Mouse (Mus musculus): ENCODE results near the gene Exoc6b. TPM values are rescaled to one million over a fixed set of nuclear protein-coding genes. Genes with fewer than 3 reads are reported as not detected.

The Exoc6b gene
- total and polyA plus RNA-seq, 3 experiments, result 0.76 to 8.7 (median 6.9) TPM

GRCm38 (mm10) chr6:84577898-84578297 is 491.4 kb downstream of the Exoc6b start:
- peaks cover 14% of the 10 kb centered on the region; the same call in 1 of the 2 replicates for H3K27me3 ChIP-seq (ENCODE audit: insufficient read depth, low read length)
- no peaks in the 10 kb centered on the region for H3K36me3 ChIP-seq (replicated peaks)
- DNase-seq (ENCODE audit: low spot score) (no peak), ATAC-seq (ENCODE audit: extremely low read depth, insufficient number of reproducible peaks, low FRiP score, poor library complexity, severe bottlenecking) (no peak)
- TF ChIP-seq GATA2 (IDR thresholded peaks at IDR 0.05; ENCODE audit: borderline replicate concordance, low read depth, low read length) (no peak), TAL1 (conservative IDR thresholded peaks at IDR 0.05; ENCODE audit: low read depth, low read length) (no peak), CTCF (IDR thresholded peaks at IDR 0.05; ENCODE audit: low read depth, low read length) (no peak), POLR2AphosphoS5 (IDR thresholded peaks at IDR 0.05; ENCODE audit: insufficient replicate concordance, low read depth, low read length) (no peak), GATA1 (IDR thresholded peaks at IDR 0.05; ENCODE audit: borderline replicate concordance, low read length) (no peak)
- H3K4me3 ChIP-seq (ENCODE audit: low read depth, low read length), result no peak overlapping the region
- H3K4me1 ChIP-seq (ENCODE audit: insufficient read depth, low read depth, low read length), result no peaks in the 10 kb centered on the region
- H3K9me3 ChIP-seq (replicated peaks), result no peaks in the 10 kb centered on the region

- DNase-seq (ENCODE audit: low spot score), result no peak
- H3K9me3 ChIP-seq (replicated peaks), result no peaks in the 10 kb centered on the region
- no peak for TF ChIP-seq TAL1 (conservative IDR thresholded peaks at IDR 0.05; ENCODE audit: low read depth, low read length)
- no peak for TF ChIP-seq POLR2AphosphoS5 (IDR thresholded peaks at IDR 0.05; ENCODE audit: insufficient replicate concordance, low read depth, low read length)
- TF ChIP-seq GATA2 (IDR thresholded peaks at IDR 0.05; ENCODE audit: borderline replicate concordance, low read depth, low read length), result no peak
- no peak for TF ChIP-seq GATA1 (IDR thresholded peaks at IDR 0.05; ENCODE audit: borderline replicate concordance, low read length)
- no peak for TF ChIP-seq CTCF (IDR thresholded peaks at IDR 0.05; ENCODE audit: low read depth, low read length)
- H3K4me1 ChIP-seq (ENCODE audit: insufficient read depth, low read depth, low read length), result no peaks in the 10 kb centered on the region; the same call in 1 of the 2 replicates
- peaks cover 8% of the 10 kb centered on the region; the same call in 1 of the 2 replicates for H3K27me3 ChIP-seq (ENCODE audit: insufficient read depth, low read length)
- no peak overlapping the region for H3K4me3 ChIP-seq (ENCODE audit: low read depth, low read length)
- ATAC-seq (ENCODE audit: extremely low read depth, insufficient number of reproducible peaks, low FRiP score, poor library complexity, severe bottlenecking), result no peak
- no peaks in the 10 kb centered on the region for H3K36me3 ChIP-seq (replicated peaks)
Observed at GRCm38 (mm10) chr6:84573905-84574660, 495.2 kb downstream of the Exoc6b start.

GRCm38 (mm10) chr6:84570039-84570438 is 499.3 kb downstream of the Exoc6b start:
- H3K36me3 ChIP-seq (replicated peaks), result no peaks in the 10 kb centered on the region
- no peak for ATAC-seq (ENCODE audit: extremely low read depth, insufficient number of reproducible peaks, low FRiP score, poor library complexity, severe bottlenecking)
- DNase-seq (ENCODE audit: low spot score), result no peak
- no peak for TF ChIP-seq POLR2AphosphoS5 (IDR thresholded peaks at IDR 0.05; ENCODE audit: insufficient replicate concordance, low read depth, low read length)
- TF ChIP-seq CTCF (IDR thresholded peaks at IDR 0.05; ENCODE audit: low read depth, low read length), result no peak
- TF ChIP-seq TAL1 (conservative IDR thresholded peaks at IDR 0.05; ENCODE audit: low read depth, low read length), result no peak
- no peak for TF ChIP-seq GATA1 (IDR thresholded peaks at IDR 0.05; ENCODE audit: borderline replicate concordance, low read length)
- no peak for TF ChIP-seq GATA2 (IDR thresholded peaks at IDR 0.05; ENCODE audit: borderline replicate concordance, low read depth, low read length)
- H3K4me1 ChIP-seq (ENCODE audit: insufficient read depth, low read depth, low read length), result no peaks in the 10 kb centered on the region; the same call in 1 of the 2 replicates
- H3K27me3 ChIP-seq (ENCODE audit: insufficient read depth, low read length), result peaks cover 23% of the 10 kb centered on the region
- H3K4me3 ChIP-seq (ENCODE audit: low read depth, low read length), result no peak overlapping the region
- no peaks in the 10 kb centered on the region for H3K9me3 ChIP-seq (replicated peaks)

- Histone ChIP-seq H3K9me3 (replicated peaks) (no peaks in the 10 kb centered on the region), H3K4me3 (ENCODE audit: low read depth, low read length) (no peak overlapping the region), H3K4me1 (ENCODE audit: insufficient read depth, low read depth, low read length) (no peaks in the 10 kb centered on the region; the same call in 1 of the 2 replicates), H3K36me3 (replicated peaks) (no peaks in the 10 kb centered on the region), H3K27me3 (ENCODE audit: insufficient read depth, low read length) (peaks cover 24% of the 10 kb centered on the region)
- TF ChIP-seq GATA1 (IDR thresholded peaks at IDR 0.05; ENCODE audit: borderline replicate concordance, low read length), result no peak
- no peak for TF ChIP-seq CTCF (IDR thresholded peaks at IDR 0.05; ENCODE audit: low read depth, low read length)
- no peak for TF ChIP-seq POLR2AphosphoS5 (IDR thresholded peaks at IDR 0.05; ENCODE audit: insufficient replicate concordance, low read depth, low read length)
- no peak for TF ChIP-seq GATA2 (IDR thresholded peaks at IDR 0.05; ENCODE audit: borderline replicate concordance, low read depth, low read length)
- no peak for TF ChIP-seq TAL1 (conservative IDR thresholded peaks at IDR 0.05; ENCODE audit: low read depth, low read length)
- DNase-seq (ENCODE audit: low spot score) (no peak), ATAC-seq (ENCODE audit: extremely low read depth, insufficient number of reproducible peaks, low FRiP score, poor library complexity, severe bottlenecking) (no peak)
Observed at GRCm38 (mm10) chr6:84569590-84569989, 499.7 kb downstream of the Exoc6b start.

- Histone ChIP-seq H3K4me1 (ENCODE audit: insufficient read depth, low read depth, low read length) (no peaks in the 10 kb centered on the region; the same call in 1 of the 2 replicates), H3K36me3 (replicated peaks) (no peaks in the 10 kb centered on the region), H3K9me3 (replicated peaks) (no peaks in the 10 kb centered on the region), H3K27me3 (ENCODE audit: insufficient read depth, low read length) (peaks cover 26% of the 10 kb centered on the region), H3K4me3 (ENCODE audit: low read depth, low read length) (no peak overlapping the region)
- DNase-seq (ENCODE audit: low spot score) (no peak), ATAC-seq (ENCODE audit: extremely low read depth, insufficient number of reproducible peaks, low FRiP score, poor library complexity, severe bottlenecking) (no peak)
- TF ChIP-seq TAL1 (conservative IDR thresholded peaks at IDR 0.05; ENCODE audit: low read depth, low read length) (no peak), POLR2AphosphoS5 (IDR thresholded peaks at IDR 0.05; ENCODE audit: insufficient replicate concordance, low read depth, low read length) (no peak), CTCF (IDR thresholded peaks at IDR 0.05; ENCODE audit: low read depth, low read length) (no peak), GATA2 (IDR thresholded peaks at IDR 0.05; ENCODE audit: borderline replicate concordance, low read depth, low read length) (no peak), GATA1 (IDR thresholded peaks at IDR 0.05; ENCODE audit: borderline replicate concordance, low read length) (no peak)
Observed at GRCm38 (mm10) chr6:84568880-84569279, 500.4 kb downstream of the Exoc6b start.

Other genes with a start within 250 kb of the Exoc6b start
- gene Spr, start 68.3 kb upstream of the Exoc6b start, total RNA-seq (2014; fragmentation: Nextera tagmentation), result 5.1 and 8.3 TPM in 2 replicates
- 25.0 and 25.2 TPM in 2 replicates for gene Spr, start 68.3 kb upstream of the Exoc6b start, total RNA-seq (2017)
- 52.7 and 54.4 TPM in 2 replicates for gene Spr, start 68.3 kb upstream of the Exoc6b start, polyA plus RNA-seq (2012)
- not detected in 2 replicates for gene Emx1, start 117.9 kb upstream of the Exoc6b start, total RNA-seq (2014; fragmentation: Nextera tagmentation)
- gene Emx1, start 117.9 kb upstream of the Exoc6b start, total RNA-seq (2017), result not detected in 2 replicates
- gene Emx1, start 117.9 kb upstream of the Exoc6b start, polyA plus RNA-seq (2012), result not detected in 2 replicates

Data from G1E (cell line).